Mouse (Mus musculus): ENCODE data around the gene Disp1. TPM values are rescaled to one million over a fixed set of nuclear protein-coding genes. Genes with fewer than 3 reads are reported as not detected.

Gene Disp1
- polyA plus RNA-seq, 1 experiment from 2014 or later: 10.4 TPM

GRCm38 (mm10) chr1:183213850-183214249 lies 7.5 kb downstream of the Disp1 start:
- no peak for ATAC-seq (ENCODE audit: insufficient read depth, low FRiP score)
- Histone ChIP-seq H3K4me2 (ENCODE audit: low read depth, low read length) (no peak overlapping the region), H3K27me3 (ENCODE audit: control insufficient read depth, insufficient read depth, low read length) (no peaks in the 10 kb centered on the region), H3K27ac (ENCODE audit: low read length) (no peak overlapping the region), H3K4me3 (replicated peaks; ENCODE audit: low read length) (no peak overlapping the region), H3K9ac (ENCODE audit: low read length) (no peak overlapping the region), H3K4me1 (ENCODE audit: control insufficient read depth, insufficient read depth, low read length) (no peaks in the 10 kb centered on the region), H3K36me3 (ENCODE audit: control insufficient read depth, insufficient read depth, low read length) (no peaks in the 10 kb centered on the region), H3K9me3 (replicated peaks; ENCODE audit: control insufficient read depth, low read length) (no peaks in the 10 kb centered on the region)
- WGBS: 74% methylated on average over 6 of the region's 6 CpGs

GRCm38 (mm10) chr1:183212757-183213211 lies 8.5 kb downstream of the Disp1 start:
- Histone ChIP-seq H3K27me3 (ENCODE audit: control insufficient read depth, insufficient read depth, low read length) (no peaks in the 10 kb centered on the region), H3K27ac (ENCODE audit: low read length) (no peak overlapping the region; the same call in 1 of the 2 replicates), H3K36me3 (ENCODE audit: control insufficient read depth, insufficient read depth, low read length) (no peaks in the 10 kb centered on the region), H3K9me3 (replicated peaks; ENCODE audit: control insufficient read depth, low read length) (no peaks in the 10 kb centered on the region), H3K9ac (ENCODE audit: low read length) (no peak overlapping the region), H3K4me3 (replicated peaks; ENCODE audit: low read length) (no peak overlapping the region), H3K4me1 (ENCODE audit: control insufficient read depth, insufficient read depth, low read length) (no peaks in the 10 kb centered on the region), H3K4me2 (ENCODE audit: low read depth, low read length) (no peak overlapping the region)
- no peak for ATAC-seq (ENCODE audit: insufficient read depth, low FRiP score)
- WGBS: 60% methylated on average over 6 of the region's 6 CpGs

GRCm38 (mm10) chr1:183210115-183210514 lies 11.2 kb downstream of the Disp1 start:
- Histone ChIP-seq H3K4me3 (replicated peaks; ENCODE audit: low read length) (no peak overlapping the region), H3K27me3 (ENCODE audit: control insufficient read depth, insufficient read depth, low read length) (no peaks in the 10 kb centered on the region), H3K4me1 (ENCODE audit: control insufficient read depth, insufficient read depth, low read length) (no peaks in the 10 kb centered on the region), H3K4me2 (ENCODE audit: low read depth, low read length) (no peak overlapping the region), H3K9ac (ENCODE audit: low read length) (no peak overlapping the region), H3K27ac (ENCODE audit: low read length) (no peak overlapping the region), H3K36me3 (ENCODE audit: control insufficient read depth, insufficient read depth, low read length) (no peaks in the 10 kb centered on the region), H3K9me3 (replicated peaks; ENCODE audit: control insufficient read depth, low read length) (no peaks in the 10 kb centered on the region)
- no peak for ATAC-seq (ENCODE audit: insufficient read depth, low FRiP score)
- 90% methylated on average over 8 of the region's 8 CpGs for WGBS

- no peak overlapping the region for H3K4me3 ChIP-seq (replicated peaks; ENCODE audit: low read length)
Measured at GRCm38 (mm10) chr1:183207623-183208022, 13.7 kb downstream of the Disp1 start.

GRCm38 (mm10) chr1:183207141-183207540 lies 14.2 kb downstream of the Disp1 start:
- Histone ChIP-seq H3K4me1 (ENCODE audit: control insufficient read depth, insufficient read depth, low read length) (no peaks in the 10 kb centered on the region), H3K27me3 (ENCODE audit: control insufficient read depth, insufficient read depth, low read length) (no peaks in the 10 kb centered on the region), H3K36me3 (ENCODE audit: control insufficient read depth, insufficient read depth, low read length) (no peaks in the 10 kb centered on the region), H3K9me3 (replicated peaks; ENCODE audit: control insufficient read depth, low read length) (no peaks in the 10 kb centered on the region), H3K27ac (ENCODE audit: low read length) (no peak overlapping the region), H3K4me2 (ENCODE audit: low read depth, low read length) (no peak overlapping the region), H3K4me3 (replicated peaks; ENCODE audit: low read length) (no peak overlapping the region), H3K9ac (ENCODE audit: low read length) (no peak overlapping the region)
- ATAC-seq (ENCODE audit: insufficient read depth, low FRiP score): no peak
- 83% methylated on average over 3 of the region's 3 CpGs for WGBS

More at GRCm38 (mm10) chr1:183207623-183208022, 13.7 kb downstream of the Disp1 start:
- ATAC-seq (ENCODE audit: insufficient read depth, low FRiP score): no peak
- no peak overlapping the region for H3K9ac ChIP-seq (ENCODE audit: low read length)
- WGBS: 79% methylated on average over 6 of the region's 6 CpGs
- no peak overlapping the region for H3K4me2 ChIP-seq (ENCODE audit: low read depth, low read length)
- H3K9me3 ChIP-seq (replicated peaks; ENCODE audit: control insufficient read depth, low read length): no peaks in the 10 kb centered on the region
- no peak overlapping the region for H3K27ac ChIP-seq (ENCODE audit: low read length)
- no peaks in the 10 kb centered on the region for H3K27me3 ChIP-seq (ENCODE audit: control insufficient read depth, insufficient read depth, low read length)
- no peaks in the 10 kb centered on the region for H3K4me1 ChIP-seq (ENCODE audit: control insufficient read depth, insufficient read depth, low read length)
- H3K36me3 ChIP-seq (ENCODE audit: control insufficient read depth, insufficient read depth, low read length): no peaks in the 10 kb centered on the region

- no peaks in the 10 kb centered on the region for H3K27me3 ChIP-seq (ENCODE audit: control insufficient read depth, insufficient read depth, low read length)
- H3K9ac ChIP-seq (ENCODE audit: low read length): no peak overlapping the region
- H3K27ac ChIP-seq (ENCODE audit: low read length): no peak overlapping the region
- ATAC-seq (ENCODE audit: insufficient read depth, low FRiP score): no peak
- WGBS: 88% methylated on average over 5 of the region's 5 CpGs
- no peaks in the 10 kb centered on the region for H3K4me1 ChIP-seq (ENCODE audit: control insufficient read depth, insufficient read depth, low read length)
- H3K4me2 ChIP-seq (ENCODE audit: low read depth, low read length): no peak overlapping the region
- H3K4me3 ChIP-seq (replicated peaks; ENCODE audit: low read length): no peak overlapping the region
- H3K36me3 ChIP-seq (ENCODE audit: control insufficient read depth, insufficient read depth, low read length): no peaks in the 10 kb centered on the region
- no peaks in the 10 kb centered on the region for H3K9me3 ChIP-seq (replicated peaks; ENCODE audit: control insufficient read depth, low read length)
Measured at GRCm38 (mm10) chr1:183200926-183201325, 20.4 kb downstream of the Disp1 start.

GRCm38 (mm10) chr1:183194763-183195162 lies 26.6 kb downstream of the Disp1 start:
- ATAC-seq (ENCODE audit: insufficient read depth, low FRiP score): no peak
- H3K27ac ChIP-seq (ENCODE audit: low read length): no peak overlapping the region
- H3K4me1 ChIP-seq (ENCODE audit: control insufficient read depth, insufficient read depth, low read length): no peaks in the 10 kb centered on the region
- 91% methylated on average over 18 of the region's 18 CpGs for WGBS
- no peak overlapping the region for H3K4me3 ChIP-seq (replicated peaks; ENCODE audit: low read length)
- H3K36me3 ChIP-seq (ENCODE audit: control insufficient read depth, insufficient read depth, low read length): no peaks in the 10 kb centered on the region
- H3K9ac ChIP-seq (ENCODE audit: low read length): no peak overlapping the region
- H3K4me2 ChIP-seq (ENCODE audit: low read depth, low read length): no peak overlapping the region
- no peaks in the 10 kb centered on the region for H3K27me3 ChIP-seq (ENCODE audit: control insufficient read depth, insufficient read depth, low read length)
- no peaks in the 10 kb centered on the region for H3K9me3 ChIP-seq (replicated peaks; ENCODE audit: control insufficient read depth, low read length)

GRCm38 (mm10) chr1:183194151-183194550 lies 27.2 kb downstream of the Disp1 start:
- Histone ChIP-seq H3K9me3 (replicated peaks; ENCODE audit: control insufficient read depth, low read length) (no peaks in the 10 kb centered on the region), H3K9ac (ENCODE audit: low read length) (no peak overlapping the region), H3K27ac (ENCODE audit: low read length) (no peak overlapping the region), H3K4me2 (ENCODE audit: low read depth, low read length) (no peak overlapping the region), H3K4me1 (ENCODE audit: control insufficient read depth, insufficient read depth, low read length) (no peaks in the 10 kb centered on the region), H3K4me3 (replicated peaks; ENCODE audit: low read length) (no peak overlapping the region), H3K36me3 (ENCODE audit: control insufficient read depth, insufficient read depth, low read length) (no peaks in the 10 kb centered on the region), H3K27me3 (ENCODE audit: control insufficient read depth, insufficient read depth, low read length) (no peaks in the 10 kb centered on the region)
- WGBS: 52% methylated on average over 5 of the region's 5 CpGs
- no peak for ATAC-seq (ENCODE audit: insufficient read depth, low FRiP score)

GRCm38 (mm10) chr1:183191398-183191797 lies 29.9 kb downstream of the Disp1 start:
- Histone ChIP-seq H3K9me3 (replicated peaks; ENCODE audit: control insufficient read depth, low read length) (no peaks in the 10 kb centered on the region), H3K4me2 (ENCODE audit: low read depth, low read length) (no peak overlapping the region), H3K9ac (ENCODE audit: low read length) (no peak overlapping the region), H3K27ac (ENCODE audit: low read length) (no peak overlapping the region), H3K36me3 (ENCODE audit: control insufficient read depth, insufficient read depth, low read length) (no peaks in the 10 kb centered on the region), H3K4me3 (replicated peaks; ENCODE audit: low read length) (no peak overlapping the region), H3K4me1 (ENCODE audit: control insufficient read depth, insufficient read depth, low read length) (no peaks in the 10 kb centered on the region; the same call in 1 of the 2 replicates), H3K27me3 (ENCODE audit: control insufficient read depth, insufficient read depth, low read length) (no peaks in the 10 kb centered on the region)
- 83% methylated on average over 10 of the region's 10 CpGs for WGBS
- no peak for ATAC-seq (ENCODE audit: insufficient read depth, low FRiP score)

GRCm38 (mm10) chr1:183190456-183190855 lies 30.9 kb downstream of the Disp1 start:
- Histone ChIP-seq H3K4me1 (ENCODE audit: control insufficient read depth, insufficient read depth, low read length) (no peaks in the 10 kb centered on the region; the same call in 1 of the 2 replicates), H3K4me3 (replicated peaks; ENCODE audit: low read length) (no peak overlapping the region), H3K9ac (ENCODE audit: low read length) (no peak overlapping the region), H3K9me3 (replicated peaks; ENCODE audit: control insufficient read depth, low read length) (no peaks in the 10 kb centered on the region), H3K36me3 (ENCODE audit: control insufficient read depth, insufficient read depth, low read length) (no peaks in the 10 kb centered on the region), H3K4me2 (ENCODE audit: low read depth, low read length) (no peak overlapping the region), H3K27me3 (ENCODE audit: control insufficient read depth, insufficient read depth, low read length) (no peaks in the 10 kb centered on the region), H3K27ac (ENCODE audit: low read length) (no peak overlapping the region)
- no peak for ATAC-seq (ENCODE audit: insufficient read depth, low FRiP score)
- 56% methylated on average over 9 of the region's 9 CpGs for WGBS

Measured in stomach, embryonic 16.5 days (tissue).